Mouse (Mus musculus) embryonic fibroblast, embryonic 13.5 days (primary cell): ENCODE measurements around the gene Rabggtb. TPM values are rescaled to one million over a fixed set of nuclear protein-coding genes. Genes with fewer than 3 reads are reported as not detected.
"Not testable (repeated sequence)": the region's sequence is repeated elsewhere in the genome, so short reads cannot be mapped to it uniquely, and the experiment has no call there.

Experiments used
- H3K27ac ChIP-seq: 2 replicates; pipeline ENCODE4 v1.5.1; 2012; ENCODE audit warnings: low read length, control low read depth, inconsistent platforms; ENCODE audit not compliant: insufficient read depth
- H3K4me1 ChIP-seq: 2 replicates; pipeline ENCODE4 v1.6.1; 2011; ENCODE audit warnings: low read length; ENCODE audit not compliant: control insufficient read depth, insufficient read depth
- H3K4me3 ChIP-seq: 2 replicates; pipeline ENCODE4 v1.5.1; 2011; ENCODE audit warnings: mild to moderate bottlenecking, control low read depth, low read length; ENCODE audit not compliant: insufficient read depth
- CTCF ChIP-seq: IDR thresholded peaks from 2 replicates; pipeline ENCODE4 v1.5.1; 2011; ENCODE audit warnings: mild to moderate bottlenecking, control low read depth, low read length, moderate library complexity, borderline replicate concordance; ENCODE audit not compliant: insufficient read depth
- POLR2A ChIP-seq: IDR thresholded peaks from 2 replicates; pipeline ENCODE4 v1.6.1; 2011; ENCODE audit warnings: low read depth, mild to moderate bottlenecking, control low read depth, low read length, moderate library complexity
- polyA plus RNA-seq: library from polyadenylated mRNA; stranded (reverse); fragments of >200 nt; gene quantifications from 2 replicates; pipeline ENCODE4 v1.2.4, GENCODE M21; 2011; ENCODE audit warnings: low read depth; ENCODE audit not compliant: missing spikeins, insufficient read length

Rabggtb gene
- polyA plus RNA-seq, 1 experiment = 71.9 TPM

DNA sequence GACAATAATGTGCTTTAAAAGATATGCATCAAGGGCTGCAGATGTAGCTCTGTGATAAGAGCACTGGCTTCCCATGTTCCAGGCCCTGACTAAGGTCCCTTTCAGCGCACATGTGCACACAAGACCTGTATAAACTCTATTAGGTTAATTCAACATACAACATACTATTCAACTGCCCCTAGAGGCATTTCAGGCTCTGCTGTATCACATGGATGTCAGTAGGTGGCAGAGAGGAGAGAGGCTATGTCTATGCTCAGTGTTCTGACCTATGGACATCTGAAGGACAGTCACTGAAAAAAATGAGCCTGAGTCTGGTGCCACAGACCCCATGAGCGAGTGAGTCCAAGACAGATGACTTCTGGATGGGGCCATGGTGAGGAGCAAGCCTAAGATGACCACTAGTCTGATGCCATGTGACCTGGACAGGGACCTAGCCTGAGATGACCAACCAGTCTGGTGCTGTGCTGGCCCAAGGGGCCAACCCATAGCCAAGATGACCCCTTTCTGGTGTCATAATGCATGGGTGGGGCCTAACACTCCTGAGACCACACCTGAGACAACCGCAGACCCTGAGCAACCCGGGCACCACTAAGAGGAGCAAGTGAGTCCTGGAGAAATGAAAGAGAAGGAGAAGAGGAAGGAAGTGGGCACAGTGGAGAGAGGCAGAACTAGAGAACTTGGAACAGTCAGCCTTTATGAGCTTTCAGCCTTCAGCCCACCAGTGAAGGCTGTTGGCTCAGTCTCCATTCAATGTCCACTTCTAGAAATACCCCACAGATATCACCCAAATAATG, 48.0 kb downstream of the Rabggtb start:
- Histone ChIP-seq H3K4me1 (no peaks in the 10 kb centered on the region), H3K4me3 (no peak overlapping the region), H3K27ac (no peak overlapping the region)
- TF ChIP-seq CTCF = no peak
- TF ChIP-seq POLR2A = no peak

DNA sequence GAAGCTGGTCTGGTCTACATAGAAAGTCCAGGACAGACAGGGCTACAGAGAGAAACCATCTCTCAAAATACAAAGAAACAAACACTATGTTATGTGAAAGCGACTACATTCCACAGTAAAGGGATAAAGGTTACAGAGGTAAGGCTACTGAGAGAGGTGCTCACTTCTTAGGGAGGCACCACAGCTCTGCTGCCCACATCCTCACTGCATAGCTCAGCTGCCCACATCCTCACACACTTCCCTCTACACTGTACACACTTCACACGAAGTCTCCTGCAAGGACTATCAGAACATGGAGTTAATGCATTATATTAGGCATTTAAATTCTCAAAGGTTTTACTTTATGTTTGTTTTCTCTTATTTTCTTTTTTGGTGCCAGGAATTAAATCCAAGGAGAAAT, 49.0 kb downstream of the Rabggtb start:
- Histone ChIP-seq H3K4me1 (no peaks in the 10 kb centered on the region), H3K4me3 (no peak overlapping the region), H3K27ac (no peak overlapping the region)
- TF ChIP-seq CTCF = no peak
- TF ChIP-seq POLR2A = no peak

DNA sequence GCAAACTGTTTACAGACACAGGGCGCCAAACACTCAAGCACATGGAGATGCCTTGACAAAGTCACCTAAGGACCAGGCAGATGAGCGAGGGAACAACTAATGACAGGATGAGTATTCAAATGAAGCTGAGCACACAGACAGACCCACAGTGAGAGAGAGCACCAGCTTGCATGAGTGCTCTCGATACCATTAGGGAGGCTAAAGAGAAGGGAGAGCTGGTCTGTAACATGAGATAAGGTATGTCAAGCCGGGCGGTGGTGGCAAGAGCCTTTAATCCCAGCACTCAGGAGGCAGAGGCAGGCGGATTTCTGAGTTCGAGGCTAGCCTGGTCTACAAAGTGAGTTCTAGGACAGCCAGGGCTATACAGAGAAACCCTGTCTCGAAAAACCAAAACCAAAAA, 52.4 kb downstream of the Rabggtb start:
- not testable (repeated sequence) for H3K4me3 ChIP-seq, H3K4me1 ChIP-seq, H3K27ac ChIP-seq

DNA sequence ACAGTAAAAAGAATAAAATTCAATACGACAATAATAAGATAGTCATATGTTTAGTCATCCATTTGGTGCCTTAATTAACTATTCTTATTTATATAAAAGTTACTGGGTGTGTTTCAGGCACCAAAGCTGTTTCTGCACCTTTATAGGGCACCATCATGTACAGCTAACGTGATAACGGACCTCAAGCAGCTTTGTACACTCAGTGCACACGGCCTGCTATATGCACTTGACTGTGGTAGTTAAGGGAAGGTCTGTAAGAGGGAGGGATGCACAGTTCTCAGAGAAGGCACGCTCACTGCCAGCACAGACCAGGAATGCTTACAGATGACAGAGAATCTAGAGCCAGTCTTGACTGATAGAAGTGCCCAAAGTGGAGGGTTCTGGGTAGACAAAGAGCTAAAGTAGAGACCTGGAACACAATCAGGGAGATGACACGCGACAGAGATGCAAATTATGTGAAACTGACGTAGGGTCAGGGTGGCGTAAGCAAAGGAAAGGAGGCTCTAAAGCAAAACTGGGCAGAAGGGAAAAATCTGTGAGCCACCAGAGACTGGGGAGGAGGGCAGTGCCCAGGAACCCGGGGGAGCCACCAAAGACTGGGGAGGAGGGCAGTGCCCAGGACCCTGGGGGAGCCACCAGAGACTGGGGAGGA, 54.3 kb downstream of the Rabggtb start:
- Histone ChIP-seq H3K4me1 (no peaks in the 10 kb centered on the region), H3K4me3 (no peak overlapping the region), H3K27ac (no peak overlapping the region)
- no peak for TF ChIP-seq POLR2A
- no peak for TF ChIP-seq CTCF

Other genes starting within 250 kb of the Rabggtb start
- 1.6 and 2.5 TPM in 2 replicates for gene St6galnac3, start 187.8 kb downstream of the Rabggtb start, polyA plus RNA-seq
- not detected in 2 replicates for gene Asb17, start 68.8 kb downstream of the Rabggtb start, polyA plus RNA-seq
- gene Msh4, start 6.9 kb downstream of the Rabggtb start, polyA plus RNA-seq = 0.27 and 0.32 TPM in 2 replicates
- gene Acadm, start 31.6 kb upstream of the Rabggtb start, polyA plus RNA-seq = 54.6 and 62.2 TPM in 2 replicates
- gene Slc44a5, start 60.4 kb upstream of the Rabggtb start, polyA plus RNA-seq = 0.13 and 0.35 TPM in 2 replicates